Mouse (Mus musculus): ENCODE results near the gene Kcnh6.
"Not testable (repeated sequence)": the region's sequence is repeated elsewhere in the genome, so short reads cannot be mapped to it uniquely, and the experiment has no call there.

Kcnh6 gene

DNA sequence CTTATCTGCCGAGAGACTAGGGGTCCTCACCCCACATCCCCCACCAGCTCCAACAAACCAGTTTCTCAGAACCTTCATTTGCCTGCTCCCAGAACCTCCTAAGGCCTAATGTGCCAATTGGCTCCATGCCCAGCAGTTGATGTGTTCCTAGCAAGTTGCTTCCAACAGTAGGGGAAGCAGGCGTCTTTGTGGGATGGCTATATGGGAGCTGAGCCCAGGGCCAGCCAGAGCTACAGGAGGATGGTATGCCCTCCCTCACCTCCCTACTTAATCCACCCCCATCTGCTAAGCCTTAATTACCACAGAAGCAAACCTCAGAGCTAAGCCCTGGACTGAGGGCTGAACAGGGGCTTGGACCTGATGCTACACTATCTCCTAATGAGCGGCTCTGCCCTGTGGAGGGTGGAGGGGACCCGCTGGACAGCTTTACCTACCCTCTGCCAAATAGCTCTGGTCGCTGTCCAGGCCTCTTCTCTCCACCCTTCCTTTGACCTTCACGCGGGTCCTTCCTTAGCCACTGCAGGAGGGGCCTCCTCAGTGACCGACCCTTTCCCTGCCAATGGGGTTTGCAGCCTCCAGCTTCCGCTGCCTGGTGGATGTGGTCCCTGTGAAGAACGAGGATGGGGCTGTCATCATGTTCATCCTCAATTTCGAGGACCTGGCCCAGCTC is 5.8 kb downstream of the Kcnh6 start:
- peak in 1 of 2 experiments; percentile 47 for DNase-seq (ENCODE audit: low spot score in 2 of 2)

DNA sequence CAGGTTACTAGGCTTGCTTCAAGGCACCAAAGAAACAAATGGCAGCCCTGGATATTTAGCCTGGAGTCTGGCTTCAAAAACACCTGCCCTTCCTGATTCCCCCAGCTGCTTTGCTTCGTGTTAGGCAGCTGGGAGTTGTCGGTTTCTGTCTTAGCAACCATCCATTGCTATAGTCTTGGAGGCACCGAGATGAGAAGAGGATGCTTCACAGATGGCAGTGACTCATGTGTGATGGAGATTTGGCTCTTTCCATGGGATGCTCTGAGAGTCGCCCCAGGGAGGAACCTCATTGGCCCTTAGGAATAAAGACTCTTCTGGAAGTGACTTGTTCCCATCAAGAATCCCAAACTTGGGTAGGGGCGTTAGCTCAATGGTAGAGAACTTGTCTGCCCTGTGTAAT is 8.5 kb downstream of the Kcnh6 start:
- DNase-seq (ENCODE audit: low spot score in 2 of 2), result peak in 1 of 2 experiments; percentile 28

DNA sequence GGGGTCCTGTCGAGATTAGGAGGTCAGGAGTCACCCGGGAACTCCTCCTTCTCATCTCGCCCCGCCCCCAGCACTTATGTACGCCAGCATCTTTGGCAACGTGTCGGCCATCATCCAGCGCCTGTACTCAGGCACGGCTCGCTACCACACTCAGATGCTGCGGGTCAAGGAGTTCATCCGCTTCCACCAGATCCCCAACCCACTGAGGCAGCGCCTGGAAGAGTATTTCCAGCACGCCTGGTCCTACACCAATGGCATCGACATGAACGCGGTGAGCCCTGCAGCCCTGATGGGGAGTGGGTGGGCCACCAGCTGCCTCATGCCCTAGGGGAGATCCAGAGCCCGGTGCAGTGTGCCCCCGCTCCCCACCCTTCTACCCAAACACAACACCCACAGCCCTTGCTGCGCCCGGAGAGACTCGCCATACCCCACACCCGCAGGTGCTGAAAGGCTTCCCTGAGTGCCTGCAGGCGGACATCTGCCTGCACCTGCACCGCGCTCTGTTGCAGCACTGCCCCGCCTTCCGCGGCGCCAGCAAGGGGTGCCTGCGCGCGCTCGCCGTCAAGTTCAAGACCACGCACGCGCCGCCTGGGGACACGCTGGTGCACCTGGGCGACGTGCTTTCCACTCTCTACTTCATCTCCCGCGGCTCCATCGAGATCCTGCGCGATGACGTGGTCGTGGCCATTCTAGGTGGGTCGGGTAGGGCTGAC is 12.3 kb downstream of the Kcnh6 start:
- DNase-seq (ENCODE audit: low spot score in 2 of 2), result peak; percentile 61 to 65

DNA sequence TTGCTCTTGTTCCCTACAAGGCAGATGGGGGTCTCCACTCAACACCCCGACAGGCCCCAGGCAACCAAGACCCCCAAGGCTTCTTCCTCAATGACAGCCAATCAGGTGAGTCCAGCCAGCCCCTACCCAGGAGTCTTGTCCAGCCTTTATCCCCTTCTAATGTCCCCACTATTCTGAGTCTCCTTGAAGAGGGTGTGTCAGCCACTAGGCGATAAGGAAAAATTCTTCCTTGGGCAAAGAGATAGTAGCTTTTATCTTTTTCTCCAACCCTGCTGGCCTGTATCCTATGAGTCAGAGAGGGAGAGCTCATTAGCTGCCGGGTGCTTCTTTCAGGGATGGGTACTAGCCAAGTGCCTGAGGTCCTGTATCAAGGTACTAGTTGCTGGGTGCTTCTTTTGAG is 17.9 kb downstream of the Kcnh6 start:
- DNase-seq (ENCODE audit: low spot score in 2 of 2), result no peak

DNA sequence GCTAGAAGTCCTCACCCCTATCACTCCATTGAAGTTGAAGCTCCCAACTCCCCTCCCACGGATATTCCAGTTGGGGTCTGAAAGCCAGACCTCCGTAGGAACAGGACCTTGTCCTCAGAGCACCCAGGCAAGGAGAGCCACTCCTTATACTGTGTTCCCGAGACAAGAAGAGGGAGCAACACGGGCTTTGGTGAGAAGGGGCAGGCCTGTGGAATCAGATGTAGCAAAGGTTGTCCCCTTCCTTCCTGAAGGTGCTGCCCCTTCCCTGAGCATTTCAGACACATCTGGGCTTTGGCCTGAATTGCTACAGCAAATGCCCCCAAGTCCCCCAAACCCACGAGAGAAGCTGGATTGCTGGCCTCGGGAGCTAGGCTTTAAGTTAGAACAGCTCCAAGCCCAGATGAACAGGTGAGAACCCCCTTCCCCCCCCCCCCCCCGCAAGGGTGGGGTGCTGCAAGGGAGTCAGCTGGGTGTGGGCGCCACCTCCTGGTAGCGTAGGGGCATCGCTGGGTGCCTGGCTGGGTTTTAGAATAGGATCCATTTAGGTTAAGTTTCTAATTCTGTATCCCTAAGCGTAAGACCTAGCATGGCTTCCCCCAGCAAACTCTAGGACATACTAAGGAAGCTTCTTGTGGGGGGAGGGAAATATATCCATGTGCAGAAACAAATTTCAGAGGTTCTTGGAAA is 18.7 kb downstream of the Kcnh6 start:
- peak; percentile 72 to 84 for DNase-seq (ENCODE audit: low spot score in 2 of 2)

DNA sequence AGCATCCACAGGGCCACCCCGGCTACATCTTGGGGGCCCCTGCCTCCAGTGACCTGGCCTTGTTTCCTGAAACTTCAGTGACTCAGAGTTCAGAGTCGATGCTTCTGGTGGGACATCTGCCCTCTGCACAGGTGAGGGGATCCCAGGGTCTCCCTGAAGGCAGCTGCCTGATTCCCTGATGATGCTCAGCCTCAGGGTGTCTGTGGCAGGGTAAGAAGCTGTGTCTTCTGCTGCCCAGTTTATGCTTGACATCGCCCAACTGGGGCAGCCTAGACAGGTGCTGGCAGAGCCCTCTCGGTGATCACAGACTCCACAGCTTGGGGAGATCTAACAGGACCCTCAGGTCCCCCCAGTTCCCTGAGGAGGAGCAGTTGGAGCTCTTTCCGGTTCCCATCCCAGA is 19.7 kb downstream of the Kcnh6 start:
- DNase-seq (ENCODE audit: low spot score in 2 of 2), result no peak

DNA sequence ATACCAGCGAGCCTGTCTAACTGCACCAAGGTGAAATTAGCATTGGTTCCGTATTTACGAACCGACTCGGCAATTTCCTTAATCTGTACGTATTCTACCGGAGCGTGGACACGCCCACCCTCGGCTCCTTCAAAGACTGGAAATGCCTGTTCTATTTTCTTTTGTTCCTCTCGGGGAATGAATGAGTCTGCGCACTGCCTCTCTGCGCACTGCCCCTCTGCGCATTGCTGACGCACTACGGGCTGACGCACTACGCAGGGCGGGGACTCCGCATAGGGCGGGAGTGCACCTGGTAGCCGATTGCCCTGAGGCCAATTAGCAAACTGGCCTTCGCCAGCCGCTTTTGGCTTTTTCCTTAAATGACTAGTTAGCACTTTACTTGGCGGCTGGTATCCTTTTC is 24.1 kb downstream of the Kcnh6 start:
- not testable (repeated sequence) for DNase-seq (ENCODE audit: low spot score in 2 of 2)

DNA sequence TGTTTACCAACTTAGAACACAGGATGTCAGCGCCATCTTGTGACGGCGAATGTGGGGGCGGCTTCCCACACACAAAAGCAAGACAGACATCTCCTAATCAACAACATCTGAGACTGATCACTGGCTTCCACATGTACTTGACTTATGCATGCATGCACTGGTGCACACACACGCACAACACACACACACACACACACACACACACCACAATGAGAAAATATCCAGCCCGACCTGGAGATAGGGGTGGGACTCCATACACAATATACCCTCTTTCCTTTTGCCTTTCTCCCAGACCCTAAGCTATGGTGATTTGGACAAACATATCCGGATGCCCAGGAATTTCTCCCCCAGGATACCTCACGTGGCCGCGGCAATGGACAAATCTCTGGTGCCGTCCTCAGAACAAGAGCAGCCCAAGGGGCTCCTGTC is 25.6 kb downstream of the Kcnh6 start:
- peak; percentile 27 to 51 for DNase-seq (ENCODE audit: low spot score in 2 of 2)

DNA sequence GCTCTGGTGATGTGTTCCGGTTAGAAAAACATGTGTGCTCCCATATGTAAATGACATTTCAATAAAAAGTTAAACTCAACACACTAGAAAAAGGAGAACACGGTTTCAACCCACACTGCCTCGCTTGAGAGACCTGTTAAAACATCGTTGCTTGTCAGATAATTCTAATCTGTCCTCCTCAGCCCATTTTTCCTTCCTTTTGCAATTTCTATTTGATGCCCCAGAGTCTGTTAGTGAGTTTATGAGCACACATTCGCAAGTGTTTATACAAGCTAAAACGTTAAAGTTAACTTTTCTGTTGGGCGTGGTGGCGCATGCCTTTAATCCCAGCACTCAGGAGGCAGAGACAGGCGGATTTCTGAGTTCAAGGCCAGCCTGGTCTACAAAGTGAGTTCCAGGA is 27.1 kb downstream of the Kcnh6 start:
- DNase-seq (ENCODE audit: low spot score in 2 of 2), result no peak

DNA sequence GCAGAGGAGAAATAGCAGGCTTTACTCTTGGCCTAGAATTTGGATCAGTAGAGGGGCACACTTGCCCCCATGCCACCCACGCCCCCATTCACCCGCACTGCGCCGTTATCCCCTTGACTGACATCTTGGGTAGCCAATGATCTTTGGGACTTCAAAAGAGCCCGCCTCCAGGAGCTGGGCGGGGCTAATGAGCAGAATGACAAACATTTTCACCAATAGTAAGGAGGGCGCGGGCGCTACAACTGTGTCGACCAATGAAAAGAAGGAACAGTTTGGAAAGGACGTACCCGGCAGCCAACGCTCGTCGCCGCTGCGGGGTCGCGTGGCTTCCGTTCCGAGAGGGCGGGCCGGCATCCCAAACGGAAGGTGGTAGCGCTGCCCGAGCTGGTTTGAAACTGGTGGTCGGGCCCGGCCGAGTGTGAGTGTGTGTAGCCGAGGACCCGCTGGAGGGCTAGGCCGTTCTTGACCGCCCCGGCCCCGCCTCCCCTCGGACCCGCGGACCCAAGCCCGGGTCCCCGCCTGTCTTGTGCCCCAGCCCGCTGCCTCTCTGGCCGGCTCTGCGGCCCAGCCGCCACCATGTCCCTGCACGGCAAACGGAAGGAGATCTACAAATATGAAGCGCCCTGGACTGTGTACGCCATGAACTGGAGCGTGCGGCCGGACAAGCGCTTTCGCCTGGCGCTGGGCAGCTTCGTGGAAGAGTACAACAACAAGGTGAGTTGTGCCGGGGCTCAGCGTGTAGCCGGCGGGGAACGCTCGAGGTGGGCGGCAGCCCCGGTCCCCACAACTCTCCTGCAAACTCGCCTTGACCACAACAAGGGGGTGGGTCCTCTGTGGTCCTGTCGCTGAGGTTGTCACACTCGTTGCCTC is 28.9 kb downstream of the Kcnh6 start, which contains the start of gene Dcaf7:
Gene Dcaf7, plus strand, starts transcription at position 325 of the 870 bp plus-strand sequence.
- DNase-seq (ENCODE audit: low spot score in 2 of 2), result peak; percentile 99

DNA sequence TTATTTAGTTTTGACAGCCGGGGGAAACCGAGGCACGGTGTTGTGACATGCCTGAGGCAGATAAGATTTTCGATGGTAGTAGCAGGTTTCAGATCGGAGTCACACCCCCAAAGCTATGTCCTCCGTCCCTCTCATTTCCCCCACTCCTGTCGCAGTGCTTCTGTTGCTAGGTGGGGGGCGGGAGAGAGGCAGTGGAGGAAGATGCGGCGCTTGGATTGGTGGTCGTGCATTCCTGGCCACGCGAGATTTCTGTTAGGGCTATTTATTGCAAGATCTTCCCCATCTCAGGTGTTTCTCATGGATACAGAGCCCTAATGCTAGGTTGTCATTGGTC is 29.5 kb downstream of the Kcnh6 start:
- DNase-seq (ENCODE audit: low spot score in 2 of 2), result peak; percentile 69 to 73

DNA sequence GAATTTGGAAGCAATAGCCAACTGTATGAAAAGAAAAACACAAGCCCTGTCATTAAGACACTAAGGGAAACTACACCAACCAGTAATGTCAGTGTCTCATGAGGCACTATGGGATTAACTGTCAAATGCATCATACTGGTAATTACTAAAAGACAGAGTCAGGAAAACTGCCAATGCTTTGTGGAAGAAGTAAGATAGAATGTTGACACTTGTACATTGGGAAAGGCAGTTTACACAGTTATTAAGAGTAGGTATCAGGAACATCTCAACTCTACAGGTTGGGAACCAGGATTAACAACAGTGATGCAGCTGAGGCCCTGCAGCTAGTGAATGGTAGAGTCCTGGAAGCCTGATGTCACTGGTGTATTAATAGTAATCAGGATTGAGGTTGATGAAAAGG is 36.4 kb downstream of the Kcnh6 start:
- no peak for DNase-seq (ENCODE audit: low spot score in 2 of 2)

DNA sequence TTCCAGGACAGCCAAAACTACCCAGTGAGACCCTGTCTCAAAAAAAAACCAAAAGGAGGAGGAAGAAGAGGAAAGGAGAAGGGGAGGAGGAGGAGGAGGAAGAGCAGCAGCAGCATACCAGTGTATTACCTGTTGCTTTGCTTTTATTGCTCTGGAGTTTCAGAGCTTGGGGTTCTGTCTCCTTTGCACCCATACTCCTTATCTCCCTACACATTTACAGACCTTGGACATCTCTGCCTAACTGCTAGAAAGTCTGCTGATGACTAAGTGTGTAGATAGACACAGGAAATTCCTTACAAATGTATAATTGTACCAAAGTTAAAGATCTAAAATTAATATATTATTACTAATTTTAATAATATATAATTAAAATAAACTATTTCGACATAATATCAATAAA is 37.3 kb downstream of the Kcnh6 start:
- no peak for DNase-seq (ENCODE audit: low spot score in 2 of 2)

DNA sequence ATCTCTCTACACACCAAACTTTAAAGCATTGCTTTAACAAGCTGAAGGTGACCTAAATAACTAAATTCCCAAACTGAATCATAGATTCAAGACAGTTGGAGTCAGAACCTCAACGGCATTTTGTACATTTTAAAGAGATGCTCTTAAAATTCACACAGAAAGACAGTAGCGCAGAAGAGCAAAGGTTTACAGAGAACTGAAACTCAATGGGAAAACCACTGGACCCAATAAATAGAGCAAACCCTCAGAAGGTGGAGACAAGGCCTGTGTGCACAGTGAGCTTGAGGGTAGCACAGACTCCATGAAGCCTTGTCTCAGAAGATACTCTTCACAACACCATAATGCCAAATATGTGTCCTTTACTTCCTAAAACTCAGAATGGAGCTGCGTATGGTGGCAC is 37.9 kb downstream of the Kcnh6 start:
- no peak for DNase-seq (ENCODE audit: low spot score in 2 of 2)

DNA sequence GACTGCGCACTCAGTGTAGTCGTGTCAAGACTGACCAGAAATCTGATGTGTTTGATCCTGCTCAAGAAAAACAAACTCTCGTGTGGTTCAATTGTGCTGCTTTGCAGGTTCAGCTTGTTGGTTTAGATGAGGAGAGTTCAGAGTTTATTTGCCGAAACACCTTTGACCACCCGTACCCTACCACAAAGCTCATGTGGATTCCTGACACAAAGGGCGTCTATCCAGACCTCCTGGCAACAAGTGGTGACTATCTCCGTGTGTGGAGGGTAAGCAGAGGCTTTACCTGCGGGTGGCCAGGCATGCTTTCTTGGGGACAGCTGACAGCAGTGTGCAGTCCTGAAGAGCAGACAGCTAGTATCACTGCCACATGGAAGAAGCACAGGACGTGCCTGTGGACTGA is 38.7 kb downstream of the Kcnh6 start:
- DNase-seq (ENCODE audit: low spot score in 2 of 2), result no peak

DNA sequence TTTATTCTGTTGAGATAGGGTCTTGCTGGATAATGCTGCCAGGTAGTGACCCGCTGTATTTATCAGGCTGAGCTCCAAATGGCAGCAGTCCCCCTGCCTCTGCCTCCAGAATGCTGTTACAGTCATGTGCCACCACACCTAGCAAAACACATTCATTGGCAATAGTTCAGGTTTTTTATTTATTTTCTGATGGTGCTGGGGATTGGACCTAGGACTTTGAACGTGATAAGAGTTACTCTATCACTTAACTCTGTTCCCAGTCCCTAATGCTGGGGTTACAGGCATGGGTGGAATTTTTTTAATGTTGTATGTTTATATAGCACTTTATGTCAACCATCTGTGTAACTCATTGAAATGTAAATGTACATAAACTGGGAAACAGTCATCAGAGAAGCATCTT is 46.0 kb downstream of the Kcnh6 start:
- no peak for DNase-seq (ENCODE audit: low spot score in 2 of 2)

DNA sequence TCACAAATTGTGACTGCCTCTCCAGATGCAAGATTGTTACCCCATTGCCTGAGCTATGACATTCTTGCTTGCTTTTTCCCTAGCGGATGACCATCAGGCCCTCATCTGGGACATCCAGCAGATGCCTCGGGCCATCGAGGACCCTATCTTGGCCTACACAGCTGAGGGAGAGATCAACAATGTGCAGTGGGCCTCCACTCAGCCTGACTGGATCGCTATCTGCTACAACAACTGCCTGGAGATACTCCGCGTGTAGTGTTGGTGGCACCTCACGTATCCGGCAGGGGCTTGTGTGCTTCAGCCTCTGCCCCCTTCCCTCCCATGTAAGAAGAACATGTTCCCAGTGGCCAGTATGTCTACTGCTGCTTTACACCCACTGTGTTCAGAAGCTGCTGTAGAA is 46.7 kb downstream of the Kcnh6 start:
- no peak for DNase-seq (ENCODE audit: low spot score in 2 of 2)

DNA sequence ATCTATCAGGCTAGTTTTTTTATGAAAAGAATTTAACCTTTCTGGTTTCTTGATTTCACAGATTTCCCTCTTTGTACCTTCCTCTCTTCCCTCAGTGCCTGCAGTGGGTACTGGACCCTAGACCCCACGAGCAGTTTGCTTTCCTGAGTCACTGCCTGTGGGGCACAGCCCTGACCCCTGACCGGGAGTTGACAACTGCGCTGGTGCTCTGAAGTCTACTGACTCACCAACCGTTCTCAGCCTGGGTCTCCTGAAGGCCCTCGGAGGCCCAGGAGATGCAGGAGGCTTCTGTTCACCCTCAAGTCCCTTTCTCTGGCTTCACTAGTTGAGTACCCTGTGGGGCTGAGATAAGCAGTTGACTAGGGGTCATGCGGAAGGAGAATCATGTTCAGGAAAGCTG is 47.4 kb downstream of the Kcnh6 start:
- DNase-seq (ENCODE audit: low spot score in 2 of 2), result no peak

DNA sequence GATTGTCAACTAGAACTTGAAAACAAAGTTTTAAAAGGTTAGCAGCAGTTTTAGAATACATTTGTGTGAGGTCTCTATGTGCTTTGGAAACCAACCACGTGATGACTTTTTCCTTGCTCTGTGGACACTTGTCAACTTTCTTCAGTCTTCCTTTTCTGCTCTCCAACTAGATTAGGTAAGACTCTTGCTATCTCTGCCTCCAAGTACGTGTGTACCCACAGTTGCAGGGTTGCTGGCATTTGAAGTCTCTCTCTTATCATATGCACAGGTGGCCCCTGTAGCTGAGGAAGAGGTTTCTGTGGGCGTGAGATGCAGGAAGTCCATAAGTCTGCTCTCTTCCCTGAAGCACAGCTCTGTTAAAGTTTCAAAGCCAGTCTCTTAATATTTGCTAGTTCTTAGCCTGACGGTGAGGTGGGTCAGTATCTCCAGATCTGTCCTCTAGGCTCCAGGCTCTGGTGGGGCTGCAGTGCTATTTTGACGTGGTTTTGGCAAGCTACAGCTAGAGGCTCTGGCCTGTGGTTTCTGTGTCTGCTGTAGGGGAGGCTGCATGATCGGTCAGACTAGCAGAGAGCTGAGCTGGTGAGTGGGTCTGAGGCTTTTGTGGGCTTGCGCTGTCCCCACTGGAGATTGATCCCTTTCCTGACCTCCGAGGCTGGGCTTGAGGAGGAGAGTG is 49.0 kb downstream of the Kcnh6 start:
- no peak for DNase-seq (ENCODE audit: low spot score in 2 of 2)

DNA sequence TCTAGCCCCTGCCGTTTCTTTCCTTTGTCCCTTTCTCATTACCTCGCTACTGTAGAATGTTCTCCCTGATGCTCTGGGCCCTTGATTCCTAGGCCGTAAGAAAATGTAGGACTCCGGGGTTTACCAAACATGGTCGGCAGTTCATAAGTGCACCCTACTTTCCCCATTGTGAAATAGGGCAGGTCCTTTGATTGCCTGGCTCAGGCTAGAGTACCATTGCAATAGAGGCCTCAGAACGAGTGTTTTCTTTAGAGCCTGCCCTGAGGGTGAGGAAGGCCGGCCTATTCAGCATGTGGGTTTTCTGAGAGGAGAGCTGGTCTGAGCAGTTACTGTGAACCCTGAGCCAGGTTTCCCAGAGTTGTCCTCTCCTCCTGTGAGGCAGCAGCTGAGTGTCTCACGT is 50.1 kb downstream of the Kcnh6 start:
- no peak for DNase-seq (ENCODE audit: low spot score in 2 of 2)

DNA sequence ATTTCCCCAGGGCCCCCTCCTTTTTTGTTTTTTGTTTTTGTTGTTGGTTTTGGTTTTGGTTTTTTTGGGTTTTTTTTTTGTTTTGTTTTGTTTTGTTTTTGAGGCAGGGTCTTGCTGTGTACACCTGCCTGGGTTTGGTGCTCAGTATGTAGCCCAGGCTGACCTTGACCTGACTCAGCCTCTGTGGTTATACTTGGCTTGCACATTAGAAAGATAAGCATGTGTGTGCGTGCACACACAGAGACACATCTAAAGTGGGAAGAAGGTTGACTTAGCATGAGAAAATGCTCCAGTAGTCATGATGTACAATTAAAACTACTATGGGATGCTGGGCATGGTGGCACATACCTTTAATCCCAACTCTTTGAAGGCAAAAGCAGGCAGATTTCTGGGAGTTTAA is 52.6 kb downstream of the Kcnh6 start:
- no peak for DNase-seq (ENCODE audit: low spot score in 2 of 2)

DNA sequence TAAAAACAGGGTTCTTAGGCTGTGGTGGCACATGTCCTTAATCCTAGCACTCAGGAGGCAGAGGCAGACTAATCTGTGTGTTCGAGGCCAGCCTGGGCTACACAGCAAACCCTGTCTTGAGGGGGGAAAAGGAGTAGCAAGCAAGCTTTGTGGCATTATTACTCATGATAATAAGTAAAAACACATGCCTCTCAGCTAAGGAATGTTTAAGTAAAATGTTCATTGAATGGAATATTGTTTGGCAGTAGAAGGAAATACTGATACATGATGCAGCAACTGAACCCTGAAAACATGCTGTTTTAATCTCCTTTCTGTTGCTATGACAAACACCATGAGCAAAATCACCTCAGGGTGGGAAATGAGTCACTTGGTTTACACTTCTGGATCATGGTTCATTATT is 53.4 kb downstream of the Kcnh6 start:
- DNase-seq (ENCODE audit: low spot score in 2 of 2), result no peak

Measured in right cerebral cortex, adult 2 months (tissue).